Mouse (Mus musculus) MEL (cell line): ENCODE measurements around the gene Gck. TPM values are rescaled to one million over a fixed set of nuclear protein-coding genes. Genes with fewer than 3 reads are reported as not detected.

Experiments used
- DNase-seq: peaks from one replicate; pipeline ENCODE4 v3.0.0; 2011; ENCODE audit warnings: low read depth, low spot score
- H3K27ac ChIP-seq: 2 replicates; pipeline ENCODE4 v1.5.1; 2012; ENCODE audit warnings: low read depth, mild to moderate bottlenecking, control low read depth, low read length, moderate library complexity; ENCODE audit not compliant: control insufficient read depth
- H3K27me3 ChIP-seq, 2 experiments: fragments of 150-350 bp in 1 of 2; sonication (generic) in 1 of 2; 2 replicates each; pipeline ENCODE4 v1.6.1; 2012; ENCODE audit warnings: low read length in 2 of 2, mild to moderate bottlenecking in 2 of 2, improper control_type of control experiment in 1 of 2, moderate library complexity in 1 of 2; ENCODE audit not compliant: insufficient read depth in 2 of 2, control insufficient read depth in 1 of 2
- H3K36me3 ChIP-seq, 2 experiments: 2 replicates each; pipeline ENCODE4 v1.6.1; 2012 to 2014; ENCODE audit warnings: low read length in 2 of 2, improper control_type of control experiment in 1 of 2, inconsistent platforms in 1 of 2, mild to moderate bottlenecking in 1 of 2; ENCODE audit not compliant: insufficient read depth in 2 of 2, control insufficient read depth in 1 of 2
- H3K4me1 ChIP-seq, 2 experiments: fragments of 150-350 bp in 1 of 2; sonication (generic) in 1 of 2; 2 replicates each; pipeline ENCODE4 v1.6.1; 2012; ENCODE audit warnings: low read length in 2 of 2, improper control_type of control experiment in 1 of 2, mild to moderate bottlenecking in 1 of 2; ENCODE audit not compliant: insufficient read depth in 2 of 2, control insufficient read depth in 1 of 2
- H3K4me3 ChIP-seq, 2 experiments: fragments of 150-350 bp in 1 of 2; sonication (generic) in 1 of 2; 2 replicates each; pipeline ENCODE4 v1.5.1; 2012; ENCODE audit warnings: low read depth in 2 of 2, low read length in 2 of 2, mild to moderate bottlenecking in 2 of 2, moderate library complexity in 2 of 2, control low read depth in 1 of 2, improper control_type of control experiment in 1 of 2; ENCODE audit not compliant: control insufficient read depth in 1 of 2, insufficient read depth in 1 of 2
- H3K79me2 ChIP-seq: 2 replicates; pipeline ENCODE4 v1.6.1; 2012; ENCODE audit warnings: mild to moderate bottlenecking, low read length, moderate library complexity; ENCODE audit not compliant: control insufficient read depth, poor library complexity, insufficient read depth
- H3K9ac ChIP-seq: 2 replicates; pipeline ENCODE4 v1.6.1; 2012; ENCODE audit warnings: low read depth, mild to moderate bottlenecking, control low read depth, low read length, moderate library complexity; ENCODE audit not compliant: control insufficient read depth, poor library complexity, severe bottlenecking
- H3K9me3 ChIP-seq: fragments of 150-350 bp; sonication (generic); replicated peaks from 2 replicates; pipeline ENCODE4 v1.6.1; 2012; ENCODE audit warnings: mild to moderate bottlenecking, low read length, improper control_type of control experiment, moderate library complexity; ENCODE audit not compliant: insufficient read depth
- BHLHE40 ChIP-seq: IDR thresholded peaks from 2 replicates; pipeline ENCODE4 v1.6.1; 2012; ENCODE audit warnings: low read depth, mild to moderate bottlenecking, inconsistent platforms, low read length, improper control_type of control experiment, borderline replicate concordance
- CHD1 ChIP-seq: IDR thresholded peaks from 2 replicates; pipeline ENCODE4 v1.6.1; 2012; ENCODE audit warnings: low read depth, mild to moderate bottlenecking, inconsistent platforms, low read length, improper control_type of control experiment
- CTCF ChIP-seq, 3 experiments: IDR thresholded peaks in 2 of 3; conservative IDR thresholded peaks in 1 of 3; 2 replicates each; pipeline ENCODE4 v1.5.1; 2011 to 2012; ENCODE audit warnings: low read length in 3 of 3, low read depth in 2 of 3, mild to moderate bottlenecking in 2 of 3, improper control_type of control experiment in 1 of 3, inconsistent platforms in 1 of 3, mixed read lengths in 1 of 3, moderate library complexity in 1 of 3; ENCODE audit not compliant: control insufficient read depth in 1 of 3, insufficient read depth in 1 of 3, poor library complexity in 1 of 3, severe bottlenecking in 1 of 3
- E2F4 ChIP-seq: IDR thresholded peaks from 2 replicates; pipeline ENCODE4 v1.6.1; 2011; ENCODE audit warnings: low read depth, low read length, improper control_type of control experiment, borderline replicate concordance
- ELF1 ChIP-seq: IDR thresholded peaks from 2 replicates; pipeline ENCODE4 v1.6.1; 2014; ENCODE audit warnings: low read depth, mild to moderate bottlenecking, inconsistent platforms, low read length, improper control_type of control experiment, moderate library complexity
- EP300 ChIP-seq, 2 experiments: IDR thresholded peaks; 2 replicates each; pipeline ENCODE4 v1.6.1; 2011; ENCODE audit warnings: improper control_type of control experiment in 2 of 2, low read length in 2 of 2, low read depth in 1 of 2, mild to moderate bottlenecking in 1 of 2
- GABPA ChIP-seq: IDR thresholded peaks from 2 replicates; pipeline ENCODE4 v1.6.1; 2012; ENCODE audit warnings: low read depth, mild to moderate bottlenecking, inconsistent platforms, low read length, improper control_type of control experiment, moderate library complexity
- GATA1 ChIP-seq: IDR thresholded peaks from 2 replicates; pipeline ENCODE4 v1.6.1; 2011; ENCODE audit warnings: low read depth, low read length, improper control_type of control experiment
- HCFC1 ChIP-seq: IDR thresholded peaks from 2 replicates; pipeline ENCODE4 v1.6.1; 2012; ENCODE audit warnings: low read depth, mild to moderate bottlenecking, inconsistent platforms, low read length, improper control_type of control experiment, moderate library complexity
- KAT2A ChIP-seq: conservative IDR thresholded peaks from 2 replicates; pipeline ENCODE4 v1.6.1; 2012; ENCODE audit warnings: low read depth, low read length, improper control_type of control experiment, inconsistent platforms
- MAFK ChIP-seq: IDR thresholded peaks from 2 replicates; pipeline ENCODE4 v1.6.1; 2011; ENCODE audit warnings: low read depth, mild to moderate bottlenecking, low read length, improper control_type of control experiment, borderline replicate concordance
- MAX ChIP-seq: IDR thresholded peaks from 2 replicates; pipeline ENCODE4 v1.6.1; 2011; ENCODE audit warnings: low read length, improper control_type of control experiment
- MAZ ChIP-seq: IDR thresholded peaks from 2 replicates; pipeline ENCODE4 v1.6.1; 2012; ENCODE audit warnings: low read depth, mild to moderate bottlenecking, inconsistent platforms, low read length, improper control_type of control experiment
- MEF2A ChIP-seq: IDR thresholded peaks from 2 replicates; pipeline ENCODE4 v1.6.1; 2014; ENCODE audit warnings: low read depth, mild to moderate bottlenecking, inconsistent platforms, low read length, improper control_type of control experiment; ENCODE audit not compliant: poor library complexity, insufficient replicate concordance, severe bottlenecking; ENCODE audit errors: extremely low read depth
- NRF1 ChIP-seq: IDR thresholded peaks from 2 replicates; pipeline ENCODE4 v1.6.1; 2014; ENCODE audit warnings: low read depth, mild to moderate bottlenecking, inconsistent platforms, low read length, improper control_type of control experiment, moderate library complexity; ENCODE audit not compliant: poor library complexity, insufficient read depth, severe bottlenecking
- POLR2A ChIP-seq, 2 experiments: IDR thresholded peaks; 2 replicates each; pipeline ENCODE4 v1.6.1; 2011 to 2012; ENCODE audit warnings: low read length in 2 of 2, mild to moderate bottlenecking in 2 of 2, control low read depth in 1 of 2, improper control_type of control experiment in 1 of 2, low read depth in 1 of 2, moderate library complexity in 1 of 2; ENCODE audit not compliant: control insufficient read depth in 1 of 2, insufficient read depth in 1 of 2, poor library complexity in 1 of 2
- POLR2AphosphoS5 ChIP-seq: IDR thresholded peaks from 2 replicates; pipeline ENCODE4 v1.6.1; 2012; ENCODE audit warnings: low read depth, borderline replicate concordance, mild to moderate bottlenecking, inconsistent platforms, low read length, moderate library complexity, mixed read lengths
- RAD21 ChIP-seq: IDR thresholded peaks from 2 replicates; pipeline ENCODE4 v1.6.1; 2011; ENCODE audit warnings: mild to moderate bottlenecking, low read depth, low read length, improper control_type of control experiment
- SMC3 ChIP-seq: IDR thresholded peaks from 2 replicates; pipeline ENCODE4 v1.6.1; 2011; ENCODE audit warnings: low read depth, low read length, improper control_type of control experiment
- TAL1 ChIP-seq: IDR thresholded peaks from 2 replicates; pipeline ENCODE4 v1.6.1; 2012; ENCODE audit warnings: mild to moderate bottlenecking, inconsistent platforms, low read length, moderate library complexity, mixed read lengths
- TBP ChIP-seq: IDR thresholded peaks from 2 replicates; pipeline ENCODE4 v1.8.0; 2011; ENCODE audit warnings: low read depth, low read length, improper control_type of control experiment
- UBTF ChIP-seq: IDR thresholded peaks from 2 replicates; pipeline ENCODE4 v1.6.1; 2012; ENCODE audit warnings: low read depth, mild to moderate bottlenecking, inconsistent platforms, low read length, improper control_type of control experiment, moderate library complexity, borderline replicate concordance; ENCODE audit not compliant: insufficient read depth
- USF1 ChIP-seq: IDR thresholded peaks from 2 replicates; pipeline ENCODE4 v1.6.1; 2014; ENCODE audit warnings: low read depth, mild to moderate bottlenecking, inconsistent platforms, low read length, improper control_type of control experiment, moderate library complexity
- USF2 ChIP-seq, 2 experiments: IDR thresholded peaks; 2 replicates each; pipeline ENCODE4 v1.6.1; 2011 to 2012; ENCODE audit warnings: improper control_type of control experiment in 2 of 2, low read length in 2 of 2, borderline replicate concordance in 1 of 2, inconsistent platforms in 1 of 2, low read depth in 1 of 2, mild to moderate bottlenecking in 1 of 2; ENCODE audit not compliant: insufficient read depth in 1 of 2
- ZC3H11A ChIP-seq: IDR thresholded peaks from 2 replicates; pipeline ENCODE4 v1.6.1; 2012; ENCODE audit warnings: low read depth, mild to moderate bottlenecking, inconsistent platforms, low read length, improper control_type of control experiment
- ZMIZ1 ChIP-seq: IDR thresholded peaks from 2 replicates; pipeline ENCODE4 v1.6.1; 2012; ENCODE audit warnings: low read depth, mild to moderate bottlenecking, inconsistent platforms, low read length, improper control_type of control experiment, moderate library complexity
- ZNF384 ChIP-seq: IDR thresholded peaks from 2 replicates; pipeline ENCODE4 v1.6.1; 2012; ENCODE audit warnings: low read depth, mild to moderate bottlenecking, inconsistent platforms, low read length, improper control_type of control experiment
- polyA plus RNA-seq, 2 experiments: library from polyadenylated mRNA; stranded (reverse) in 1 of 2; unstranded in 1 of 2; fragments of >175 nt in 1 of 2; fragments of >200 nt in 1 of 2; gene quantifications; 2 replicates each; pipeline versions ENCODE4 v1.2.1 to v1.2.4; 2012; ENCODE audit warnings: low replicate concordance in 2 of 2, low read depth in 1 of 2; ENCODE audit not compliant: insufficient read length in 2 of 2, insufficient read depth in 1 of 2, missing spikeins in 1 of 2
- total RNA-seq: library from RNA; depleted of rRNA; stranded (reverse); fragments of 300-350 nt; gene quantifications from 2 replicates; pipeline ENCODE4 v1.2.3, GENCODE M21; 2012

Gene Gck
- total and polyA plus RNA-seq, 3 experiments: not detected

GRCm38 (mm10) chr11:5897839-5898238 lies 52.0 kb downstream of the Gck start:
- no peak for TF ChIP-seq ZMIZ1
- no peak for TF ChIP-seq HCFC1
- TF ChIP-seq POLR2A (IDR thresholded peaks at IDR 0.05; ENCODE audit: control insufficient read depth in 1 of 2, insufficient read depth in 1 of 2, low read depth in 1 of 2, low read length in 2 of 2, poor library complexity in 1 of 2): no peak
- TF ChIP-seq MAZ: no peak
- no peak for TF ChIP-seq RAD21
- TF ChIP-seq ZC3H11A: no peak
- TF ChIP-seq MAX: no peak
- TF ChIP-seq CHD1: no peak
- no peak for TF ChIP-seq NRF1
- TF ChIP-seq USF1: no peak
- TF ChIP-seq KAT2A: no peak
- no peak for TF ChIP-seq ELF1
- no peak for TF ChIP-seq SMC3
- TF ChIP-seq MEF2A: no peak
- TF ChIP-seq CTCF (IDR thresholded peaks at IDR 0.05 in 2 of 3, conservative IDR thresholded peaks at IDR 0.05 in 1 of 3; ENCODE audit: control insufficient read depth in 1 of 3, insufficient read depth in 1 of 3, low read depth in 2 of 3, low read length in 3 of 3, poor library complexity in 1 of 3, severe bottlenecking in 1 of 3): no peak
- TF ChIP-seq GATA1: no peak
- no peak for TF ChIP-seq MAFK
- DNase-seq: no peak
- no peak overlapping the region for H3K9ac ChIP-seq
- no peaks in the 10 kb centered on the region for H3K9me3 ChIP-seq
- H3K4me3 ChIP-seq: no peak overlapping the region
- no peaks in the 10 kb centered on the region for H3K79me2 ChIP-seq
- peaks cover 0 to 2% of the 10 kb centered on the region in 2 experiments; a peak in 2 of 4 replicates for H3K27me3 ChIP-seq
- H3K27ac ChIP-seq: no peak overlapping the region
- H3K36me3 ChIP-seq: no peaks in the 10 kb centered on the region; a peak in 1 of 4 replicates
- H3K4me1 ChIP-seq: no peaks in the 10 kb centered on the region

- TF ChIP-seq NRF1 (no peak), ZNF384 (no peak), EP300 (IDR thresholded peaks at IDR 0.05; ENCODE audit: low read depth in 1 of 2, low read length in 2 of 2) (no peak), BHLHE40 (no peak), TAL1 (no peak), TBP (no peak), ZC3H11A (no peak), ELF1 (no peak), HCFC1 (no peak), UBTF (no peak), E2F4 (no peak), POLR2AphosphoS5 (no peak), ZMIZ1 (no peak), GABPA (no peak), USF2 (IDR thresholded peaks at IDR 0.05; ENCODE audit: borderline replicate concordance in 1 of 2, insufficient read depth in 1 of 2, low read depth in 1 of 2, low read length in 2 of 2) (no peak)
- DNase-seq: no peak
- Histone ChIP-seq H3K9ac (no peak overlapping the region), H3K9me3 (no peaks in the 10 kb centered on the region), H3K27me3 (peaks cover 0 to 2% of the 10 kb centered on the region in 2 experiments; a peak in 1 of 4 replicates), H3K79me2 (no peaks in the 10 kb centered on the region), H3K27ac (no peak overlapping the region), H3K4me3 (no peak overlapping the region), H3K36me3 (no peaks in the 10 kb centered on the region; a peak in 1 of 4 replicates), H3K4me1 (no peaks in the 10 kb centered on the region)
These were observed 52.7 kb downstream of the Gck start for GRCm38 (mm10) chr11:5897230-5897629.
